Mouse (Mus musculus): ENCODE data around the gene Hist3h2ba. TPM values are rescaled to one million over a fixed set of nuclear protein-coding genes. Genes with fewer than 3 reads are reported as not detected.
A peak's percentile ranks its signal among the peaks of the same experiment; 100 is the strongest.

The Hist3h2ba gene
- polyA plus RNA-seq, 1 experiment from 2014 or later, result 45.8 TPM

DNA sequence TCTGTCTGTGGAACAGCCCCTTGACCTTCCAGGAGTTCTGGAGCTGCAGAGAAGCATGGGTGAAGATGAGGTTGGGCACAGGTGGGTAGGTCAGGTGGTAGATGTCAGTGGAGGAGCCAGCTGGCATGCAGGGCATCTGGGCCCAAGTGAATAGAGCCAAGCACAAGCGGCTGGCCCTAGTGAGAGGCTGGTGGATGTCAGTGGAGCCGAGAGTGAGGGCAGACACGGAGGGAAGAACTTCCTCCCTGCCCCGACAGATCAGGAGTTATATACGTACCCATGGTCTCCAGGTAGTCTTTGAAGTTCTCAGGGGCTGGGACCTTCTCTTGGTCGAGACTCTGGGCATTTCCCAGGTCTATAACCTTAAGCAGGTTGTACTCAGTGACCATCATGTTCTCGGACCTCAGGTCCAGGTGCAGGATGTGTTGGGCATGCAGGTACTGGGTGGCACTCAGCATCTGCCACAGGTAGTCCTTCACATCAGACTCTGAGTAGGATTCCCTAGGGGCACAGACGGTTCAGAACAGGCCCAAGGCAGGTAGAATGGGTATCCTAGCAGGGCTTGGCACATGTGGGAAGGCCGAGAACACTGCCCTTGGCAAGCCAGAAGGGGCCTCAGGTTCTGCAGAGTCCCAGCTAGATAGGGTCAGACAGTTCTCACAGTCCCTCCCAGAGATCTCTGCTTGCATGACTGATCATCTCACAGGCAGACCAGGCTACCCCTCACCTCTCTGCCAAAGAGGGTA lies 46.5 kb downstream of the Hist3h2ba start:
- Histone ChIP-seq H3K9me3 (replicated peaks; ENCODE audit: low read length) (no peaks in the 10 kb centered on the region), H3K4me2 (ENCODE audit: low read length) (no peak overlapping the region), H3K27ac (no peak overlapping the region), H3K27me3 (ENCODE audit: insufficient read depth, low read length) (no peaks in the 10 kb centered on the region), H3K9ac (ENCODE audit: low read depth, low read length) (no peak overlapping the region), H3K4me3 (replicated peaks; ENCODE audit: low read depth, low read length) (no peak overlapping the region), H3K36me3 (ENCODE audit: insufficient read depth, low read length) (peaks cover 6% of the 10 kb centered on the region; the same call in 1 of the 2 replicates), H3K4me1 (replicated peaks; ENCODE audit: insufficient read depth, low read length) (0 out of 2 replicates have a peak, but pooled peaks cover 3% of the 10 kb centered on the region)
- no peak for DNase-seq (ENCODE audit: low spot score)
- no peak for ATAC-seq (replicated peaks; ENCODE audit: low FRiP score, low read depth)
- WGBS, result 83% methylated on average over 9 of the region's 9 CpGs
- no peak for TF ChIP-seq CTCF (IDR thresholded peaks at IDR 0.05; ENCODE audit: low read depth)

DNA sequence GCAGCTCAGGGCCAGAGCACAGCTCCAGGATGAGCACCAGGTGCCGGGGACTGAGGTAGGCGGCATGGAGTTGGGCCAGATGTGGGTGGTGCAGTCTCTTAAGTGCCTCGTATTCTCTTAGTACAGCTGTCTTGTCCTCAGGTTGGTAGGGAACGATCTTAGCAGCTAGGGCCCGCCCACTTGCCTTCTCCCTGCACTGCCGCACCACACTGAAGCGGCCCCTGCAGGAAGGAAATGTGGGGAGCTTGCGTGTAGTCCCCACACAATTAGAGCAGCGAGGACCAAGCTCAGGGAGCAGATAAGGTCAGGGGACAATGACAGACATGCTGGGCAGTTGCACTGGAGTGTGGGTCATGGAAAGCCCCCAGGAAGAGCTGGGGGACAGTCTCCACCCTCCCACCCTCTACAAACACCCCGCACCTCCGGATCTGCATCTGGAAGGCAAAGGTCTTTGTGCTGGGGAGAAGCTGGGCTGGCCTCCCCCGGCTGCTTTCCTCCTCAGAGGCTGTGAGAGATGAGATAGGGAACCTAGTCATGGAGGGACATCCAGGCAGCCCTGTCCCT lies 47.2 kb downstream of the Hist3h2ba start:
- Histone ChIP-seq H3K36me3 (ENCODE audit: insufficient read depth, low read length) (0 out of 2 replicates have a peak, but pooled peaks cover 1% of the 10 kb centered on the region), H3K27me3 (ENCODE audit: insufficient read depth, low read length) (no peaks in the 10 kb centered on the region), H3K4me1 (replicated peaks; ENCODE audit: insufficient read depth, low read length) (0 out of 2 replicates have a peak, but pooled peaks cover 3% of the 10 kb centered on the region), H3K4me2 (ENCODE audit: low read length) (no peak overlapping the region), H3K9me3 (replicated peaks; ENCODE audit: low read length) (no peaks in the 10 kb centered on the region), H3K9ac (ENCODE audit: low read depth, low read length) (no peak overlapping the region), H3K4me3 (replicated peaks; ENCODE audit: low read depth, low read length) (no peak overlapping the region), H3K27ac (no peak overlapping the region)
- ATAC-seq (replicated peaks; ENCODE audit: low FRiP score, low read depth) (no peak), DNase-seq (ENCODE audit: low spot score) (no peak)
- 0 out of 2 replicates have a peak, but pooled peaks have one; percentile 6 for TF ChIP-seq CTCF (IDR thresholded peaks at IDR 0.05; ENCODE audit: low read depth)
- 45% methylated on average over 12 of the region's 12 CpGs for WGBS

DNA sequence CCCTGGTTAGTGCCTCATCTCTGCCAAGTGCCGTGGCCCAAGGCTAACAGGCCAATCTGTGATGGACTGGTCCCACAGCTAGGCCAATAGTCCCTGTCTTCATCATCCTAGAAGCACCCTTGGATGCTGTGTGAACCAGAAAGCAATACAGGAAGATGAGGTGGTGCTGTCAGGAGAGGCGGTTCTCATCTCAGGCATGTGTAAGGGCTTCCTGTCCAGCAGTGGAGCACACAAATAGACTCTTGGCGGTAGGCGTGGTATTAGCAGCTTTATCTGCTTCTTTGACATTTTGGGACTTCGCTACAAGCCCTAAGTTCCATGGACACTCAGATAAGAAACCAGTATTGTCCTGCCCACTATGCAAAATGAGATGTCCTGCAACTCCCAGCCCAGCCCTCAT lies 48.8 kb downstream of the Hist3h2ba start:
- ATAC-seq (replicated peaks; ENCODE audit: low FRiP score, low read depth), result no peak
- no peak overlapping the region for H3K27ac ChIP-seq
- H3K4me1 ChIP-seq (replicated peaks; ENCODE audit: insufficient read depth, low read length), result 0 out of 2 replicates have a peak, but pooled peaks cover 3% of the 10 kb centered on the region
- TF ChIP-seq CTCF (IDR thresholded peaks at IDR 0.05; ENCODE audit: low read depth), result no peak
- DNase-seq (ENCODE audit: low spot score), result no peak
- H3K4me2 ChIP-seq (ENCODE audit: low read length), result no peak overlapping the region
- H3K9me3 ChIP-seq (replicated peaks; ENCODE audit: low read length), result no peaks in the 10 kb centered on the region
- 79% methylated on average over 5 of the region's 5 CpGs for WGBS
- H3K36me3 ChIP-seq (ENCODE audit: insufficient read depth, low read length), result no peaks in the 10 kb centered on the region
- H3K9ac ChIP-seq (ENCODE audit: low read depth, low read length), result no peak overlapping the region
- no peaks in the 10 kb centered on the region for H3K27me3 ChIP-seq (ENCODE audit: insufficient read depth, low read length)
- H3K4me3 ChIP-seq (replicated peaks; ENCODE audit: low read depth, low read length), result no peak overlapping the region

Small RNA genes lying within 50 kb of the gene (microRNA-seq; reads per million reads assigned to microRNA genes)
- gene Gm44313, result not detected

Other genes starting within 250 kb of the Hist3h2ba start
- gene Olfr319, start 249.8 kb upstream of the Hist3h2ba start, polyA plus RNA-seq (2015; fragmentation: Nextera tagmentation; extraction: Ambion mirVana), result not detected in 2 replicates
- gene Olfr318, start 224.9 kb upstream of the Hist3h2ba start, polyA plus RNA-seq (2015; fragmentation: Nextera tagmentation; extraction: Ambion mirVana), result not detected in 2 replicates
- gene Olfr317, start 209.7 kb upstream of the Hist3h2ba start, polyA plus RNA-seq (2015; fragmentation: Nextera tagmentation; extraction: Ambion mirVana), result not detected in 2 replicates
- not detected in 2 replicates for gene Olfr316, start 196.2 kb upstream of the Hist3h2ba start, polyA plus RNA-seq (2015; fragmentation: Nextera tagmentation; extraction: Ambion mirVana)
- not detected in 2 replicates for gene Olfr315, start 175.7 kb upstream of the Hist3h2ba start, polyA plus RNA-seq (2015; fragmentation: Nextera tagmentation; extraction: Ambion mirVana)
- not detected in 2 replicates for gene Olfr314, start 166.0 kb upstream of the Hist3h2ba start, polyA plus RNA-seq (2015; fragmentation: Nextera tagmentation; extraction: Ambion mirVana)
- 0.31 and 0.37 TPM in 2 replicates for gene Fam183b, start 147.0 kb upstream of the Hist3h2ba start, polyA plus RNA-seq (2015; fragmentation: Nextera tagmentation; extraction: Ambion mirVana)
- gene Olfr313, start 133.9 kb upstream of the Hist3h2ba start, polyA plus RNA-seq (2015; fragmentation: Nextera tagmentation; extraction: Ambion mirVana), result not detected in 2 replicates
- gene Olfr312, start 119.7 kb upstream of the Hist3h2ba start, polyA plus RNA-seq (2015; fragmentation: Nextera tagmentation; extraction: Ambion mirVana), result not detected in 2 replicates
- gene Olfr311, start 109.7 kb upstream of the Hist3h2ba start, polyA plus RNA-seq (2015; fragmentation: Nextera tagmentation; extraction: Ambion mirVana), result not detected in 2 replicates
- 5.5 and 6.1 TPM in 2 replicates for gene Gm12258, start 101.8 kb upstream of the Hist3h2ba start, polyA plus RNA-seq (2015; fragmentation: Nextera tagmentation; extraction: Ambion mirVana)
- 7.2 TPM in 2 replicates for gene 2810021J22Rik, start 81.7 kb upstream of the Hist3h2ba start, polyA plus RNA-seq (2015; fragmentation: Nextera tagmentation; extraction: Ambion mirVana)
- 3.8 and 4.3 TPM in 2 replicates for gene Zfp39, start 44.7 kb upstream of the Hist3h2ba start, polyA plus RNA-seq (2015; fragmentation: Nextera tagmentation; extraction: Ambion mirVana)
- gene Btnl10, start 31.0 kb upstream of the Hist3h2ba start, polyA plus RNA-seq (2015; fragmentation: Nextera tagmentation; extraction: Ambion mirVana), result 0.16 TPM in 1 of 2 replicates, not detected in the other
- 238 and 249 TPM in 2 replicates for gene Rnf187, start 10.0 kb upstream of the Hist3h2ba start, polyA plus RNA-seq (2015; fragmentation: Nextera tagmentation; extraction: Ambion mirVana)
- gene Hist3h2a, start 5.8 kb downstream of the Hist3h2ba start, polyA plus RNA-seq (2015; fragmentation: Nextera tagmentation; extraction: Ambion mirVana), result 40.9 and 41.2 TPM in 2 replicates
- 0.32 and 0.37 TPM in 2 replicates for gene Trim17, start 5.8 kb downstream of the Hist3h2ba start, polyA plus RNA-seq (2015; fragmentation: Nextera tagmentation; extraction: Ambion mirVana)
- gene Trim11, start 29.2 kb downstream of the Hist3h2ba start, polyA plus RNA-seq (2015; fragmentation: Nextera tagmentation; extraction: Ambion mirVana), result 16.3 and 16.7 TPM in 2 replicates
- gene Obscn, start 187.5 kb downstream of the Hist3h2ba start, polyA plus RNA-seq (2015; fragmentation: Nextera tagmentation; extraction: Ambion mirVana), result 0.20 and 0.26 TPM in 2 replicates
- gene Iba57, start 214.8 kb downstream of the Hist3h2ba start, polyA plus RNA-seq (2015; fragmentation: Nextera tagmentation; extraction: Ambion mirVana), result 6.5 and 6.9 TPM in 2 replicates
- 1.2 TPM in 2 replicates for gene Gjc2, start 234.3 kb downstream of the Hist3h2ba start, polyA plus RNA-seq (2015; fragmentation: Nextera tagmentation; extraction: Ambion mirVana)
- 127 and 135 TPM in 2 replicates for gene Guk1, start 243.3 kb downstream of the Hist3h2ba start, polyA plus RNA-seq (2015; fragmentation: Nextera tagmentation; extraction: Ambion mirVana)

All from kidney, postnatal 0 days (tissue).